Mouse (Mus musculus) testis, adult 2 months (tissue): Measurements from ENCODE around the gene Capn9.

Source experiments
- CTCF ChIP-seq: fragments of 200-500 bp; IDR thresholded peaks from 2 replicates; pipeline ENCODE4 v1.5.1; 2012; ENCODE audit warnings: low read depth, mild to moderate bottlenecking, inconsistent platforms, low read length, moderate library complexity; ENCODE audit not compliant: control insufficient read depth, insufficient read depth, insufficient replicate concordance
- POLR2A ChIP-seq: fragments of 200-500 bp; IDR thresholded peaks from 2 replicates; pipeline ENCODE4 v1.6.1; 2012; ENCODE audit warnings: low read depth, mild to moderate bottlenecking, inconsistent platforms, low read length, moderate library complexity; ENCODE audit not compliant: control insufficient read depth

- TF ChIP-seq POLR2A (no peak), CTCF (no peak)
Observed at GRCm38 (mm10) chr8:124658415-124658814, 82.5 kb downstream of the Capn9 start.
